Mouse (Mus musculus): Measurements from ENCODE around the gene Itgb2.

DNA sequence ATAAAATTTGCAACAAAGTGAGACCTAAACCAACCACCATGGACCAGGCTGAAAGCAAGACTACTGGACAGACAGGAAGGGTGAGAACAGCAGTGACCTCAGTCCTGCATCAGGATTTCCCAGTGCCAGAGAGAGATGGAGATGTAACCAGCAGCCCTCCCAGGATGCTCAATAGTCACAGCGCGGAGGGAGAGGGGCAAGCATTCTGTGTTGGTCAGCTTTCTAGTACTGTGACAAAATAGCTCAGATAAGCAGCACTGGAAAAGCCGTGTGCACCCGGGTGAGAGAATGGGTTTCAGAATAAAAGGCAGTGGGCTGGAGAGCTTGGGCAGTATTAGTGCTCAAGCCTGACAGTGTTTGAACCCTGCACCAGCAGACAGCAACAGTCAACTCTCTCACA, 22.3 kb upstream of the Itgb2 start:
- TF ChIP-seq CTCF (IDR thresholded peaks at IDR 0.05; ENCODE audit: control insufficient read depth, insufficient read depth, low read length) (no peak), POLR2A (IDR thresholded peaks at IDR 0.05; ENCODE audit: borderline replicate concordance, control insufficient read depth, low read depth, low read length) (no peak)

Data from bone marrow, adult 2 months (tissue).